Mouse (Mus musculus): ENCODE results near the gene Tmem183a.

- no peak for TF ChIP-seq GATA1 (IDR thresholded peaks at IDR 0.05; ENCODE audit: borderline replicate concordance, low read length)
- TF ChIP-seq FLI1 (IDR thresholded peaks at IDR 0.05; ENCODE audit: low read length): no peak
These were observed 19.3 kb upstream of the Tmem183a start for GRCm38 (mm10) chr1:134381051-134381450.

Measured in megakaryocyte, embryonic 14.5 days (primary cell).